Mouse (Mus musculus) testis, adult 2 months (tissue): ENCODE data around the gene Slc24a4.

Experiments used
- CTCF ChIP-seq: fragments of 200-500 bp; IDR thresholded peaks from 2 replicates; pipeline ENCODE4 v1.5.1; 2012; ENCODE audit warnings: low read depth, mild to moderate bottlenecking, inconsistent platforms, low read length, moderate library complexity; ENCODE audit not compliant: control insufficient read depth, insufficient read depth, insufficient replicate concordance
- POLR2A ChIP-seq: fragments of 200-500 bp; IDR thresholded peaks from 2 replicates; pipeline ENCODE4 v1.6.1; 2012; ENCODE audit warnings: low read depth, mild to moderate bottlenecking, inconsistent platforms, low read length, moderate library complexity; ENCODE audit not compliant: control insufficient read depth

DNA sequence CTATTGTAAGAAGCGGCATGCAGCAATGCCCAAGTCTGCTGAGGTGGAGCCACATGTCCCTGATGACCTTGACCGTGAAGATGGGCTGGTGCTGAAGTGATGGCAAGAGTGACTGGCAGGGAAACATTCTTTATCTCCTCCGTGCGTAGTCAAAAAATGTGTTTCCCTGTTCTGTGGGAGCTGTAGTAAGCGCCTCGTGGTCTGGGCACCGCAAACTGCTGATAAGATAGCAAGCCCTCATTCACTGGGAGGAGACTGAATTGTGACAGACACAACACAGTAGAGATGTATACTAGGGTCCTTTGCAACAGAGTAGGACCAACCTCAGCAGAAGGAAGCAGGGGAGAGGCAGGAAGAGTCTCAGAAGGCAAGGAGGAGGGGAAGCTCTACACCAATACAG is 10.5 kb upstream of the Slc24a4 start:
- TF ChIP-seq POLR2A = no peak
- TF ChIP-seq CTCF = no peak
